Mouse (Mus musculus): ENCODE measurements at regions not wholly inside any gene's neighbourhood (a gene's known extent, or its start where the extent isn't known, plus 50 kb on each side); places are given as distances from the start of the nearest gene placed in this dataset.

GRCm38 (mm10) chr6:7476907-7477306 is 77.8 kb upstream of the Tac1 start:
- DNase-seq = no peak

GRCm38 (mm10) chr6:7494299-7494698 is 60.4 kb upstream of the Tac1 start:
- DNase-seq = no peak

DNA sequence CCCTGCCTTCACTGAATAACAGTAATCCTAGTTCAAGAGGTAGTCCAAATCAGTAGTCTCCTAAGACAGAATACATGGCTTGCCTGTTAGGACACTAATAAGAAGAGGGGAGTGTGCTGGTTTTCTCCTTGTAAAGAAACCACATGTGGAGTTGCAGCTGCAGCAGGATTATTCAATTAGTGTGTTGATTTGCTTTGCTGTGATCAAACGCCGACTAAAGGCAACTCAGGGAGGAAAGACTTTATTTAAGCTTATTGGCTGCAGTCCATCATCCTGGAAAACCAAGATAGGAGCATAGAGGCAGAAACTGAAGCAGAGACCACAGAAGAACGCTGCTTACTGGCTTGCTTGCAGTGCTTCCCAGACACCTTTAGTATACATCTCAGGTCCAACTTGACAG is 57.9 kb upstream of the Tac1 start:
- DNase-seq = no peak

Data from adrenal gland, postnatal 14 days (tissue).